Mouse (Mus musculus) stomach, postnatal 0 days (tissue): ENCODE results near the gene Ptbp1. TPM values are rescaled to one million over a fixed set of nuclear protein-coding genes. Genes with fewer than 3 reads are reported as not detected.

Source experiments
- ATAC-seq: fragments of 200-750 bp; cut with Nextera tagmentation; 2 replicates; pipeline ENCODE4 v1.8.0; 2017; ENCODE audit not compliant: low FRiP score, low TSS enrichment
- DNase-seq: peaks from one replicate; pipeline ENCODE4 v3.0.0-alpha.2; 2016; ENCODE audit warnings: low spot score
- H3K27ac ChIP-seq: fragments of 300-500 bp; sonication (generic); replicated peaks from 2 replicates; pipeline ENCODE4 v1.5.1; 2014; ENCODE audit warnings: mild to moderate bottlenecking, control low read depth
- H3K27me3 ChIP-seq: fragments of 300-500 bp; sonication (generic); 2 replicates; pipeline ENCODE4 v1.6.1; 2014; ENCODE audit warnings: low read length; ENCODE audit not compliant: control insufficient read depth, insufficient read depth
- H3K36me3 ChIP-seq: fragments of 300-500 bp; sonication (generic); 2 replicates; pipeline ENCODE4 v1.6.1; 2014; ENCODE audit warnings: low read length, mixed read lengths; ENCODE audit not compliant: control insufficient read depth, insufficient read depth
- H3K4me1 ChIP-seq: fragments of 300-500 bp; sonication (generic); replicated peaks from 2 replicates; pipeline ENCODE4 v1.6.1; 2014; ENCODE audit warnings: antibody characterized with exemption; ENCODE audit not compliant: control insufficient read depth, insufficient read depth
- H3K4me2 ChIP-seq: fragments of 300-500 bp; sonication (generic); replicated peaks from 2 replicates; pipeline ENCODE4 v1.6.1; 2014; ENCODE audit warnings: low read depth, mild to moderate bottlenecking, control low read depth, moderate library complexity
- H3K4me3 ChIP-seq: fragments of 300-500 bp; sonication (generic); 2 replicates; pipeline ENCODE4 v1.5.1; 2014; ENCODE audit warnings: low read depth, low read length, control low read depth
- H3K9ac ChIP-seq: fragments of 300-500 bp; sonication (generic); 2 replicates; pipeline ENCODE4 v1.6.1; 2014; ENCODE audit warnings: mild to moderate bottlenecking, low read length, control low read depth, mixed read lengths
- H3K9me3 ChIP-seq: fragments of 300-500 bp; sonication (generic); 2 replicates; pipeline ENCODE4 v1.6.1; 2016; ENCODE audit warnings: low read length; ENCODE audit not compliant: control insufficient read depth
- CTCF ChIP-seq: IDR thresholded peaks from 2 replicates; pipeline ENCODE4 v1.5.1; 2016; ENCODE audit warnings: antibody characterized with exemption, low read depth, mild to moderate bottlenecking, moderate library complexity
- EP300 ChIP-seq: optimal IDR thresholded peaks from 2 replicates; pipeline ENCODE3; 2016; ENCODE audit warnings: antibody characterized with exemption
- WGBS: fragments of 180-500 bp; shearing (Covaris S2); extraction: QIAGEN DNeasy Blood & Tissue Kit; methylation state at CpG from one replicate; pipeline ENCODE4 v1.1.7; 2014; 5-methylcytosine and 5-hydroxymethylcytosine counted together
- polyA plus RNA-seq: library from polyadenylated mRNA; unstranded; fragments of >200 nt; fragmentation: Nextera tagmentation; extraction: Ambion mirVana; gene quantifications from 2 replicates; pipeline ENCODE4 v1.2.1, GENCODE M21; 2015

Gene Ptbp1
- polyA plus RNA-seq, 1 experiment from 2014 or later, result 99.3 TPM

DNA sequence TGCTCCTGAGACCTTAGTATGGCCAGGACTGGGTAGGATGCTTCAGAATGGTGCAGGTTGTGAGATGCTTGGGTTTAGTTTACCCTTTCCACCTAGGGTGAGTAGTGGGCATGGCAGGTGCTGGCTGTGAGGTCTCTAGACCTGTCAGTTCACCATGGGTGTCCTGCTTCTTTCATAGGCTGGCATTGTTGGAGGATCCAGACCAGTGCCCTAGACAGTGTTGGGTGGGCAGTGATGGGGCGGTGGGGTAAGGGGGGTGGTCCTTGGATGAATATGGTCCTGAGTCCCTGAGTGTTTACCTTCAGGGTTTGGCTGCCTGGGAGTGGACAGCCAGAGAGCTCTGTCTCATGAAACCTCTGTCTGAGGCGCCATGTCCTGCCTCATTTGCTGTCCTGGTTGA, 3.7 kb downstream of the Ptbp1 start:
- ATAC-seq, result no peak
- TF ChIP-seq CTCF (no peak), EP300 (no peak)
- peak overlapping the region; percentile 94 for H3K4me3 ChIP-seq
- peak overlapping the region; percentile 78 for H3K27ac ChIP-seq
- DNase-seq, result no peak
- peak overlapping the region; percentile 23; the same call in 1 of the 2 replicates for H3K9ac ChIP-seq
- no peaks in the 10 kb centered on the region for H3K27me3 ChIP-seq
- H3K4me1 ChIP-seq, result peaks cover 19% of the 10 kb centered on the region
- H3K36me3 ChIP-seq, result peaks cover 41% of the 10 kb centered on the region
- H3K9me3 ChIP-seq, result no peaks in the 10 kb centered on the region
- H3K4me2 ChIP-seq, result peak overlapping the region; percentile 92
- 36% methylated on average over 2 of the region's 2 CpGs for WGBS

- Histone ChIP-seq H3K27ac (peak overlapping the region; percentile 45; the same call in 1 of the 2 replicates), H3K4me2 (peak overlapping the region; percentile 92), H3K27me3 (no peaks in the 10 kb centered on the region), H3K36me3 (peaks cover 42% of the 10 kb centered on the region), H3K9me3 (no peaks in the 10 kb centered on the region), H3K4me3 (peak overlapping the region; percentile 94; the same call in 1 of the 2 replicates), H3K4me1 (peaks cover 16% of the 10 kb centered on the region), H3K9ac (no peak overlapping the region)
- ATAC-seq, result no peak
- WGBS, result 28% methylated on average over 16 of the region's 17 CpGs
- no peak for DNase-seq
- no peak for TF ChIP-seq CTCF
- no peak for TF ChIP-seq EP300
These were observed 4.3 kb downstream of the Ptbp1 start for GRCm38 (mm10) chr10:79858416-79859074.

DNA sequence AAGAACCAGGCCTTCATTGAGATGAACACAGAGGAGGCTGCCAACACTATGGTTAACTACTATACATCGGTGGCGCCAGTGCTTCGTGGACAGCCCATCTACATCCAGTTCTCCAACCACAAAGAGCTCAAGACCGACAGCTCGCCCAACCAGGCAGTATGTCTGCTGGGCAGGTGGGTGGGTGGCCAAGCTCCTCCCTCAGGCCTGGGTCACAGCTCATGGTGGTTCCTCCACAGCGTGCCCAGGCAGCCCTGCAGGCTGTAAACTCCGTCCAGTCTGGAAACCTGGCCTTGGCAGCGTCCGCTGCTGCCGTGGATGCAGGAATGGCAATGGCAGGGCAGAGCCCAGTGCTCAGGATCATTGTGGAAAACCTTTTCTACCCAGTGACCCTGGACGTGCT, 4.9 kb downstream of the Ptbp1 start:
- Histone ChIP-seq H3K4me1 (peaks cover 16% of the 10 kb centered on the region), H3K9ac (no peak overlapping the region), H3K9me3 (no peaks in the 10 kb centered on the region), H3K4me2 (no peak overlapping the region), H3K36me3 (peaks cover 42% of the 10 kb centered on the region), H3K27ac (no peak overlapping the region), H3K27me3 (no peaks in the 10 kb centered on the region), H3K4me3 (no peak overlapping the region)
- DNase-seq, result no peak
- no peak for ATAC-seq
- WGBS, result 60% methylated on average over 11 of the region's 11 CpGs
- no peak for TF ChIP-seq EP300
- TF ChIP-seq CTCF, result no peak

- TF ChIP-seq EP300 (no peak), CTCF (no peak)
- Histone ChIP-seq H3K4me3 (no peak overlapping the region), H3K27ac (no peak overlapping the region), H3K9me3 (no peaks in the 10 kb centered on the region), H3K4me1 (peaks cover 16% of the 10 kb centered on the region), H3K27me3 (no peaks in the 10 kb centered on the region), H3K36me3 (peaks cover 44% of the 10 kb centered on the region), H3K4me2 (no peak overlapping the region), H3K9ac (0 out of 2 replicates have a peak overlapping the region, but pooled peaks have one; percentile 4)
- 83% methylated on average over 26 of the region's 26 CpGs for WGBS
- DNase-seq, result no peak
- no peak for ATAC-seq
These were observed 6.1 kb downstream of the Ptbp1 start for GRCm38 (mm10) chr10:79860079-79860911.

GRCm38 (mm10) chr10:79861230-79862048, 7.2 kb downstream of the Ptbp1 start:
- no peak overlapping the region for H3K4me2 ChIP-seq
- peaks cover 16% of the 10 kb centered on the region for H3K4me1 ChIP-seq
- no peaks in the 10 kb centered on the region for H3K9me3 ChIP-seq
- no peak for DNase-seq
- H3K27ac ChIP-seq, result no peak overlapping the region
- no peak overlapping the region for H3K9ac ChIP-seq
- TF ChIP-seq EP300 (no peak), CTCF (no peak)
- no peak overlapping the region for H3K4me3 ChIP-seq
- H3K27me3 ChIP-seq, result no peaks in the 10 kb centered on the region
- no peak for ATAC-seq
- peaks cover 44% of the 10 kb centered on the region for H3K36me3 ChIP-seq
- WGBS, result 63% methylated on average over 25 of the region's 25 CpGs
